Mouse (Mus musculus) embryonic facial prominence, embryonic 11.5 days (tissue): Measurements from ENCODE around the gene Rgs3. TPM values are rescaled to one million over a fixed set of nuclear protein-coding genes. Genes with fewer than 3 reads are reported as not detected.

ENCODE experiments used
- ATAC-seq: fragments of 200-750 bp; cut with Nextera tagmentation; replicated peaks from 2 replicates; pipeline ENCODE4 v1.8.0; 2017; ENCODE audit warnings: low read depth; ENCODE audit not compliant: insufficient number of reproducible peaks, low FRiP score, low TSS enrichment
- DNase-seq: peaks from one replicate; pipeline ENCODE4 v3.0.0-alpha.2; 2015; ENCODE audit warnings: low spot score
- H3K27ac ChIP-seq: fragments of 300-500 bp; sonication (generic); replicated peaks from 2 replicates; pipeline ENCODE4 v1.5.1; 2014; ENCODE audit warnings: mild to moderate bottlenecking, low read depth, low read length, control low read depth
- H3K27me3 ChIP-seq: fragments of 300-500 bp; sonication (generic); 2 replicates; pipeline ENCODE4 v1.6.1; 2014; ENCODE audit warnings: mild to moderate bottlenecking, low read length, moderate library complexity, mixed read lengths; ENCODE audit not compliant: control insufficient read depth, insufficient read depth
- H3K36me3 ChIP-seq: fragments of 300-500 bp; sonication (generic); replicated peaks from 2 replicates; pipeline ENCODE4 v1.6.1; 2014; ENCODE audit warnings: low read depth, mild to moderate bottlenecking, low read length, moderate library complexity, mixed read lengths; ENCODE audit not compliant: control insufficient read depth, insufficient read depth
- H3K4me1 ChIP-seq: fragments of 300-500 bp; sonication (generic); 2 replicates; pipeline ENCODE4 v1.6.1; 2014; ENCODE audit warnings: low read length, mixed read lengths; ENCODE audit not compliant: control insufficient read depth, insufficient read depth
- H3K4me2 ChIP-seq: fragments of 300-500 bp; sonication (generic); 2 replicates; pipeline ENCODE4 v1.6.1; 2014; ENCODE audit warnings: low read depth, mild to moderate bottlenecking, control low read depth, low read length, moderate library complexity
- H3K4me3 ChIP-seq: fragments of 300-500 bp; sonication (generic); 2 replicates; pipeline ENCODE4 v1.5.1; 2014; ENCODE audit warnings: low read depth, low read length, control low read depth
- H3K9ac ChIP-seq: fragments of 300-500 bp; sonication (generic); replicated peaks from 2 replicates; pipeline ENCODE4 v1.6.1; 2014; ENCODE audit warnings: mild to moderate bottlenecking, control low read depth, low read length
- H3K9me3 ChIP-seq: fragments of 300-500 bp; sonication (generic); replicated peaks from 2 replicates; pipeline ENCODE4 v1.6.1; 2016; ENCODE audit warnings: mild to moderate bottlenecking, low read length, inconsistent platforms, mixed read lengths; ENCODE audit not compliant: control insufficient read depth
- WGBS: fragments of 180-500 bp; shearing (Covaris S2); extraction: QIAGEN DNeasy Blood & Tissue Kit; methylation state at CpG from one replicate; pipeline ENCODE4 v1.1.7; 2014; 5-methylcytosine and 5-hydroxymethylcytosine counted together
- polyA plus RNA-seq: library from polyadenylated mRNA; unstranded; fragments of >200 nt; fragmentation: Nextera tagmentation; extraction: Ambion mirVana; gene quantifications from 2 replicates; pipeline ENCODE4 v1.2.1, GENCODE M21; 2014

The Rgs3 gene
- polyA plus RNA-seq, 1 experiment from 2014 or later = 24.8 TPM

- no peaks in the 10 kb centered on the region for H3K27me3 ChIP-seq
- WGBS = 85% methylated on average over 3 of the region's 3 CpGs
- H3K36me3 ChIP-seq = no peaks in the 10 kb centered on the region
- no peaks in the 10 kb centered on the region for H3K4me1 ChIP-seq
- no peak overlapping the region for H3K4me3 ChIP-seq
- DNase-seq (no peak), ATAC-seq (no peak)
- no peak overlapping the region for H3K9ac ChIP-seq
- H3K9me3 ChIP-seq = no peaks in the 10 kb centered on the region
- H3K4me2 ChIP-seq = no peak overlapping the region
- no peak overlapping the region for H3K27ac ChIP-seq
Observed at GRCm38 (mm10) chr4:62648848-62649247, 89.2 kb downstream of the Rgs3 start.

GRCm38 (mm10) chr4:62649536-62650230 is 90.0 kb downstream of the Rgs3 start:
- no peak overlapping the region for H3K4me2 ChIP-seq
- DNase-seq (no peak), ATAC-seq (no peak)
- H3K9ac ChIP-seq = no peak overlapping the region
- no peaks in the 10 kb centered on the region for H3K4me1 ChIP-seq
- H3K27ac ChIP-seq = no peak overlapping the region
- H3K27me3 ChIP-seq = no peaks in the 10 kb centered on the region
- no peaks in the 10 kb centered on the region for H3K36me3 ChIP-seq
- no peak overlapping the region for H3K4me3 ChIP-seq
- WGBS = 69% methylated on average over 8 of the region's 8 CpGs
- H3K9me3 ChIP-seq = no peaks in the 10 kb centered on the region

- no peaks in the 10 kb centered on the region for H3K36me3 ChIP-seq
- DNase-seq = no peak
- 39% methylated on average over 7 of the region's 7 CpGs for WGBS
- H3K9me3 ChIP-seq = no peaks in the 10 kb centered on the region
- H3K9ac ChIP-seq = no peak overlapping the region
- H3K4me3 ChIP-seq = no peak overlapping the region
- H3K27me3 ChIP-seq = no peaks in the 10 kb centered on the region
- H3K27ac ChIP-seq = no peak overlapping the region
- no peak for ATAC-seq
- H3K4me1 ChIP-seq = no peaks in the 10 kb centered on the region
- no peak overlapping the region for H3K4me2 ChIP-seq
Observed at GRCm38 (mm10) chr4:62651179-62651760, 91.6 kb downstream of the Rgs3 start.

- Histone ChIP-seq H3K9ac (no peak overlapping the region), H3K4me3 (no peak overlapping the region), H3K27ac (no peak overlapping the region), H3K4me1 (no peaks in the 10 kb centered on the region), H3K36me3 (no peaks in the 10 kb centered on the region), H3K4me2 (no peak overlapping the region), H3K9me3 (no peaks in the 10 kb centered on the region), H3K27me3 (no peaks in the 10 kb centered on the region)
- DNase-seq = no peak
- ATAC-seq = no peak
- WGBS = 51% methylated on average over 4 of the region's 4 CpGs
Observed at GRCm38 (mm10) chr4:62652215-62652614, 92.6 kb downstream of the Rgs3 start.

- no peaks in the 10 kb centered on the region for H3K4me1 ChIP-seq
- 84% methylated on average over 12 of the region's 12 CpGs for WGBS
- DNase-seq (no peak), ATAC-seq (no peak)
- no peaks in the 10 kb centered on the region for H3K9me3 ChIP-seq
- no peak overlapping the region for H3K4me2 ChIP-seq
- H3K4me3 ChIP-seq = no peak overlapping the region
- H3K9ac ChIP-seq = no peak overlapping the region
- H3K27ac ChIP-seq = no peak overlapping the region
- H3K36me3 ChIP-seq = no peaks in the 10 kb centered on the region
- no peaks in the 10 kb centered on the region for H3K27me3 ChIP-seq
Observed at GRCm38 (mm10) chr4:62652921-62653757, 93.5 kb downstream of the Rgs3 start.

- 86% methylated on average over 5 of the region's 5 CpGs for WGBS
- H3K4me2 ChIP-seq = no peak overlapping the region
- DNase-seq (no peak), ATAC-seq (no peak)
- no peaks in the 10 kb centered on the region for H3K36me3 ChIP-seq
- H3K27ac ChIP-seq = no peak overlapping the region
- H3K9ac ChIP-seq = no peak overlapping the region
- H3K27me3 ChIP-seq = no peaks in the 10 kb centered on the region
- H3K9me3 ChIP-seq = no peaks in the 10 kb centered on the region
- no peak overlapping the region for H3K4me3 ChIP-seq
- H3K4me1 ChIP-seq = no peaks in the 10 kb centered on the region
Observed at GRCm38 (mm10) chr4:62653922-62654661, 94.4 kb downstream of the Rgs3 start.

GRCm38 (mm10) chr4:62659264-62659663 is 99.6 kb downstream of the Rgs3 start:
- Histone ChIP-seq H3K27me3 (no peaks in the 10 kb centered on the region), H3K4me3 (no peak overlapping the region), H3K36me3 (no peaks in the 10 kb centered on the region), H3K4me1 (peaks cover 15% of the 10 kb centered on the region), H3K9me3 (no peaks in the 10 kb centered on the region), H3K27ac (no peak overlapping the region), H3K9ac (no peak overlapping the region), H3K4me2 (no peak overlapping the region)
- DNase-seq = no peak
- 35% methylated on average over 15 of the region's 15 CpGs for WGBS
- ATAC-seq = no peak
